7 mouse cellular contexts compared by ENCODE assay signal in genomic region chr10:83545341-83545740, GRCm38 (mm10). TPM values are rescaled to one million over a fixed set of nuclear protein-coding genes. Genes with fewer than 3 reads are reported as not detected.
DNase-seq lines count a peak whose midpoint lies in the region; ATAC-seq and TF ChIP-seq lines count a peak whose summit lies in the region.

No protein-coding gene starts in this region.

- H3K36me3 ChIP-seq in lung, embryonic 16.5 days (ENCODE audit: control insufficient read depth, insufficient read depth, low read length), result peaks cover 7% of the 10 kb centered on the region
- H3K36me3 ChIP-seq in forebrain, postnatal 0 days (ENCODE audit: insufficient read depth), result peaks cover 16% of the 10 kb centered on the region
- peaks cover 24% of the 10 kb centered on the region for H3K36me3 ChIP-seq in liver, embryonic 12.5 days
- H3K36me3 ChIP-seq in stomach, embryonic 15.5 days, result peaks cover 12% of the 10 kb centered on the region; the same call in 1 of the 2 replicates

- peaks cover 7% of the 10 kb centered on the region; the same call in 1 of the 2 replicates for H3K4me1 ChIP-seq in lung, embryonic 16.5 days (replicated peaks; ENCODE audit: control insufficient read depth, insufficient read depth, low read length)
- peaks cover 8% of the 10 kb centered on the region; the same call in 1 of the 2 replicates for H3K4me1 ChIP-seq in forebrain, postnatal 0 days (ENCODE audit: insufficient read depth)
- peaks cover 16% of the 10 kb centered on the region for H3K4me1 ChIP-seq in liver, embryonic 12.5 days
- 0 out of 2 replicates have a peak, but pooled peaks cover 5% of the 10 kb centered on the region for H3K4me1 ChIP-seq in stomach, embryonic 15.5 days

- no peak for DNase-seq in lung, postnatal 14 days
- no peak for DNase-seq in forebrain, postnatal 0 days
- DNase-seq in right cerebral cortex, postnatal 25 days, result no peak
- no peak for DNase-seq in spleen, postnatal 36 days (ENCODE audit: low spot score in 2 of 2)

- H3K4me2 ChIP-seq in lung, embryonic 16.5 days (ENCODE audit: low read depth, low read length), result peak overlapping the region; percentile 25
- peak overlapping the region; percentile 53; the same call in 1 of the 2 replicates for H3K4me2 ChIP-seq in forebrain, postnatal 0 days (ENCODE audit: low read depth)
- peak overlapping the region; percentile 75; the same call in 1 of the 2 replicates for H3K4me2 ChIP-seq in liver, embryonic 12.5 days
- peak overlapping the region; percentile 63; the same call in 1 of the 2 replicates for H3K4me2 ChIP-seq in stomach, embryonic 15.5 days

- H3K9ac ChIP-seq in lung, embryonic 16.5 days (ENCODE audit: low read length), result no peak overlapping the region
- H3K9ac ChIP-seq in forebrain, postnatal 0 days, result no peak overlapping the region
- no peak overlapping the region for H3K9ac ChIP-seq in liver, embryonic 12.5 days
- H3K9ac ChIP-seq in stomach, embryonic 15.5 days, result no peak overlapping the region

- H3K4me3 ChIP-seq in lung, embryonic 16.5 days (ENCODE audit: low read length), result no peak overlapping the region
- H3K4me3 ChIP-seq in forebrain, postnatal 0 days (ENCODE audit: low read depth, low read length), result no peak overlapping the region
- H3K4me3 ChIP-seq in liver, embryonic 12.5 days, result 0 out of 2 replicates have a peak overlapping the region, but pooled peaks have one; percentile 78
- H3K4me3 ChIP-seq in stomach, embryonic 15.5 days (replicated peaks), result no peak overlapping the region

- no peaks in the 10 kb centered on the region for H3K9me3 ChIP-seq in lung, embryonic 16.5 days (ENCODE audit: control insufficient read depth, low read length)
- H3K9me3 ChIP-seq in forebrain, postnatal 0 days (ENCODE audit: low read length), result no peaks in the 10 kb centered on the region
- H3K9me3 ChIP-seq in liver, embryonic 12.5 days (replicated peaks), result no peaks in the 10 kb centered on the region
- H3K9me3 ChIP-seq in stomach, embryonic 15.5 days, result no peaks in the 10 kb centered on the region

- no peaks in the 10 kb centered on the region for H3K27me3 ChIP-seq in lung, embryonic 16.5 days (ENCODE audit: control insufficient read depth, insufficient read depth, low read depth, low read length)
- H3K27me3 ChIP-seq in forebrain, postnatal 0 days (ENCODE audit: insufficient read depth, low read length), result no peaks in the 10 kb centered on the region
- H3K27me3 ChIP-seq in liver, embryonic 12.5 days (replicated peaks), result no peaks in the 10 kb centered on the region; the same call in 1 of the 2 replicates
- no peaks in the 10 kb centered on the region for H3K27me3 ChIP-seq in stomach, embryonic 15.5 days (replicated peaks)

- TF ChIP-seq CTCF in forebrain, postnatal 0 days (IDR thresholded peaks at IDR 0.05; ENCODE audit: low read depth), result no peak

- ATAC-seq in lung, embryonic 16.5 days (ENCODE audit: low read depth), result no peak
- ATAC-seq in forebrain, postnatal 0 days, result no peak
- no peak for ATAC-seq in liver, embryonic 12.5 days
- no peak for ATAC-seq in stomach, embryonic 15.5 days (ENCODE audit: insufficient read depth, low FRiP score, low read depth)

- H3K27ac ChIP-seq in lung, embryonic 16.5 days (ENCODE audit: low read length), result no peak overlapping the region
- H3K27ac ChIP-seq in forebrain, postnatal 0 days (ENCODE audit: low read depth, low read length), result no peak overlapping the region
- H3K27ac ChIP-seq in liver, embryonic 12.5 days, result no peak overlapping the region
- H3K27ac ChIP-seq in stomach, embryonic 15.5 days, result no peak overlapping the region

- WGBS in lung, embryonic 16.5 days, result 60% methylated on average over 3 of the region's 3 CpGs
- WGBS in forebrain, postnatal 0 days, result 69% methylated on average over 3 of the region's 3 CpGs
- WGBS in liver, embryonic 12.5 days (ENCODE audit: insufficient replicate concordance), result 65% methylated on average over 3 of the region's 3 CpGs
- 72% methylated on average over 3 of the region's 3 CpGs for WGBS in stomach, embryonic 15.5 days

RNA-seq across cellular contexts. Expression of gene Washc4, which starts 1.8 kb away (rescaled TPM):
- polyA plus RNA-seq in lung, embryonic 16.5 days (2015; fragmentation: Nextera tagmentation; extraction: Ambion mirVana), result 36.6 and 38.2 TPM in 2 replicates
- total RNA-seq in forebrain, postnatal 0 days (2014; rRNA removed), result 25.2 and 30.1 TPM in 2 replicates
- polyA plus RNA-seq in forebrain, postnatal 0 days (2015; fragmentation: Nextera tagmentation; extraction: Ambion mirVana), result 13.4 and 21.8 TPM in 2 replicates
- 14.3 and 14.8 TPM in 2 replicates for polyA plus RNA-seq in liver, embryonic 12.5 days (2016; fragmentation: Nextera tagmentation; extraction: Ambion mirVana)
- polyA plus RNA-seq in stomach, embryonic 15.5 days (2015; fragmentation: Nextera tagmentation; extraction: Ambion mirVana), result 35.7 and 39.1 TPM in 2 replicates

RNA-seq across cellular contexts. Expression of gene Aldh1l2, which starts 11.4 kb away (rescaled TPM):
- polyA plus RNA-seq in lung, embryonic 16.5 days (2015; fragmentation: Nextera tagmentation; extraction: Ambion mirVana), result 2.2 and 2.5 TPM in 2 replicates
- total RNA-seq in forebrain, postnatal 0 days (2014; rRNA removed), result 25.1 and 29.5 TPM in 2 replicates
- polyA plus RNA-seq in forebrain, postnatal 0 days (2015; fragmentation: Nextera tagmentation; extraction: Ambion mirVana), result 6.4 and 9.2 TPM in 2 replicates
- 0.17 and 0.25 TPM in 2 replicates for polyA plus RNA-seq in liver, embryonic 12.5 days (2016; fragmentation: Nextera tagmentation; extraction: Ambion mirVana)
- 2.4 and 2.7 TPM in 2 replicates for polyA plus RNA-seq in stomach, embryonic 15.5 days (2015; fragmentation: Nextera tagmentation; extraction: Ambion mirVana)

Comparison
In these comparisons a context has a peak if more than half of its experiments do, and no peak if none do; other contexts are left out.
1. H3K4me2 ChIP-seq: peak in every context shown above with its lines; median percentile 75 in liver, embryonic 12.5 days; 63 in stomach, embryonic 15.5 days; 53 in forebrain, postnatal 0 days; 25 in lung, embryonic 16.5 days.